Mouse (Mus musculus) urinary bladder, postnatal 36 days (tissue): Measurements from ENCODE around the gene Chrna4.

ENCODE experiments used
- DNase-seq, 2 experiments: peaks; one replicate each; pipeline ENCODE4 v3.0.0; 2022; ENCODE audit warnings: low spot score in 2 of 2, mixed read lengths in 1 of 2

Chrna4 gene

GRCm38 (mm10) chr2:181038644-181039355 lies 4.5 kb downstream of the Chrna4 start:
- no peak for DNase-seq

- DNase-seq, result no peak
Measured at GRCm38 (mm10) chr2:181036561-181036960, 6.8 kb downstream of the Chrna4 start.

- no peak for DNase-seq
Measured at GRCm38 (mm10) chr2:181035186-181035585, 8.2 kb downstream of the Chrna4 start.

GRCm38 (mm10) chr2:181033310-181033709 lies 10.0 kb downstream of the Chrna4 start:
- DNase-seq, result no peak

- DNase-seq, result no peak
Measured at GRCm38 (mm10) chr2:181032407-181032806, 10.9 kb downstream of the Chrna4 start.

- DNase-seq, result no peak
Measured at GRCm38 (mm10) chr2:181031406-181031934, 11.9 kb downstream of the Chrna4 start.

- DNase-seq, result no peak
Measured at GRCm38 (mm10) chr2:181008339-181008738, 35.0 kb downstream of the Chrna4 start.

GRCm38 (mm10) chr2:181007054-181007453 lies 36.3 kb downstream of the Chrna4 start:
- DNase-seq, result no peak

- no peak for DNase-seq
Measured at GRCm38 (mm10) chr2:180996905-180997304, 46.4 kb downstream of the Chrna4 start.

- no peak for DNase-seq
Measured at GRCm38 (mm10) chr2:180996436-180996835, 46.9 kb downstream of the Chrna4 start.

GRCm38 (mm10) chr2:180995457-180995856 lies 47.9 kb downstream of the Chrna4 start:
- no peak for DNase-seq

GRCm38 (mm10) chr2:180994360-180994759 lies 49.0 kb downstream of the Chrna4 start:
- DNase-seq, result no peak

GRCm38 (mm10) chr2:180990347-180990746 lies 53.0 kb downstream of the Chrna4 start:
- no peak for DNase-seq

GRCm38 (mm10) chr2:180988948-180989347 lies 54.4 kb downstream of the Chrna4 start:
- no peak for DNase-seq

GRCm38 (mm10) chr2:180988347-180988913 lies 54.9 kb downstream of the Chrna4 start:
- no peak for DNase-seq

GRCm38 (mm10) chr2:180987432-180988030 lies 55.8 kb downstream of the Chrna4 start:
- peak in 1 of 2 experiments; percentile 25 for DNase-seq

- DNase-seq, result no peak
Measured at GRCm38 (mm10) chr2:180987001-180987400, 56.3 kb downstream of the Chrna4 start.

GRCm38 (mm10) chr2:180986449-180986848 lies 56.9 kb downstream of the Chrna4 start, which contains the start of gene Col20a1:
Gene Col20a1, plus strand, starts transcription at chr2:180986535.
- DNase-seq, result no peak

GRCm38 (mm10) chr2:180985635-180986034 lies 57.7 kb downstream of the Chrna4 start:
- no peak for DNase-seq

- no peak for DNase-seq
Measured at GRCm38 (mm10) chr2:180981133-180981532, 62.2 kb downstream of the Chrna4 start.
